Mouse (Mus musculus) midbrain, embryonic 13.5 days (tissue): ENCODE results near the gene Gdf9. TPM values are rescaled to one million over a fixed set of nuclear protein-coding genes. Genes with fewer than 3 reads are reported as not detected.

Source experiments
- ATAC-seq: fragments of 200-750 bp; cut with Nextera tagmentation; 2 replicates; pipeline ENCODE4 v1.8.0; 2017; ENCODE audit warnings: mild to moderate bottlenecking, moderate TSS enrichment, moderate library complexity
- H3K27ac ChIP-seq: fragments of 300-500 bp; sonication (generic); 2 replicates; pipeline ENCODE4 v1.5.1; 2015; ENCODE audit warnings: inconsistent platforms, mild to moderate bottlenecking, moderate library complexity
- H3K27me3 ChIP-seq: fragments of 300-500 bp; sonication (generic); 2 replicates; pipeline ENCODE4 v1.6.1; 2015; ENCODE audit warnings: mild to moderate bottlenecking, inconsistent platforms
- H3K36me3 ChIP-seq: fragments of 300-500 bp; sonication (generic); 2 replicates; pipeline ENCODE4 v1.6.1; 2015; ENCODE audit warnings: mild to moderate bottlenecking, inconsistent platforms
- H3K4me1 ChIP-seq: fragments of 300-500 bp; sonication (generic); replicated peaks from 2 replicates; pipeline ENCODE4 v1.6.1; 2015; ENCODE audit warnings: inconsistent platforms
- H3K4me2 ChIP-seq: fragments of 300-500 bp; sonication (generic); replicated peaks from 2 replicates; pipeline ENCODE4 v1.6.1; 2015; ENCODE audit warnings: moderate library complexity, mild to moderate bottlenecking, inconsistent platforms
- H3K4me3 ChIP-seq: fragments of 300-500 bp; sonication (generic); replicated peaks from 2 replicates; pipeline ENCODE4 v1.5.1; 2015; ENCODE audit warnings: mild to moderate bottlenecking, inconsistent platforms
- H3K9ac ChIP-seq: fragments of 300-500 bp; sonication (generic); replicated peaks from 2 replicates; pipeline ENCODE4 v1.6.1; 2015; ENCODE audit warnings: mild to moderate bottlenecking, inconsistent platforms
- H3K9me3 ChIP-seq: fragments of 300-500 bp; sonication (generic); 2 replicates; pipeline ENCODE4 v1.6.1; 2016; ENCODE audit warnings: mild to moderate bottlenecking, inconsistent platforms
- WGBS: fragments of 180-500 bp; shearing (Covaris S2); methylation state at CpG from one replicate; pipeline ENCODE4 v1.1.7; 2015; 5-methylcytosine and 5-hydroxymethylcytosine counted together
- polyA plus RNA-seq: library from polyadenylated mRNA; unstranded; fragments of >200 nt; fragmentation: Nextera tagmentation; extraction: Ambion mirVana; gene quantifications from 2 replicates; pipeline ENCODE4 v1.2.1, GENCODE M21; 2015

Gdf9 gene
- polyA plus RNA-seq, 1 experiment from 2014 or later, result 3.3 TPM

- Histone ChIP-seq H3K4me3 (no peak overlapping the region), H3K27me3 (no peaks in the 10 kb centered on the region), H3K9ac (no peak overlapping the region), H3K4me2 (no peak overlapping the region), H3K4me1 (no peaks in the 10 kb centered on the region), H3K9me3 (no peaks in the 10 kb centered on the region), H3K27ac (no peak overlapping the region), H3K36me3 (no peaks in the 10 kb centered on the region)
- ATAC-seq, result no peak
- WGBS, result 79% methylated on average over 1 of the region's 1 CpGs
Measured at GRCm38 (mm10) chr11:53448529-53448928, 17.7 kb downstream of the Gdf9 start.

- H3K9me3 ChIP-seq, result no peaks in the 10 kb centered on the region
- H3K4me3 ChIP-seq, result no peak overlapping the region
- 68% methylated on average over 15 of the region's 15 CpGs for WGBS
- ATAC-seq, result no peak
- no peak overlapping the region for H3K27ac ChIP-seq
- no peaks in the 10 kb centered on the region for H3K4me1 ChIP-seq
- H3K27me3 ChIP-seq, result peaks cover 4% of the 10 kb centered on the region
- no peak overlapping the region for H3K9ac ChIP-seq
- H3K36me3 ChIP-seq, result no peaks in the 10 kb centered on the region
- no peak overlapping the region for H3K4me2 ChIP-seq
Measured at GRCm38 (mm10) chr11:53450070-53450705, 19.4 kb downstream of the Gdf9 start.

GRCm38 (mm10) chr11:53451361-53451760, 20.5 kb downstream of the Gdf9 start:
- no peak overlapping the region for H3K27ac ChIP-seq
- peaks cover 14% of the 10 kb centered on the region for H3K27me3 ChIP-seq
- no peak overlapping the region for H3K9ac ChIP-seq
- H3K4me3 ChIP-seq, result no peak overlapping the region
- H3K4me1 ChIP-seq, result no peaks in the 10 kb centered on the region
- ATAC-seq, result no peak
- WGBS, result 79% methylated on average over 2 of the region's 2 CpGs
- H3K9me3 ChIP-seq, result no peaks in the 10 kb centered on the region
- no peaks in the 10 kb centered on the region for H3K36me3 ChIP-seq
- no peak overlapping the region for H3K4me2 ChIP-seq

- Histone ChIP-seq H3K4me2 (no peak overlapping the region), H3K9ac (no peak overlapping the region), H3K27me3 (peaks cover 24% of the 10 kb centered on the region), H3K4me3 (no peak overlapping the region), H3K36me3 (no peaks in the 10 kb centered on the region), H3K9me3 (no peaks in the 10 kb centered on the region), H3K27ac (no peak overlapping the region), H3K4me1 (peaks cover 10% of the 10 kb centered on the region)
- ATAC-seq, result no peak
- 95% methylated on average over 9 of the region's 9 CpGs for WGBS
Measured at GRCm38 (mm10) chr11:53452396-53452795, 21.6 kb downstream of the Gdf9 start.

DNA sequence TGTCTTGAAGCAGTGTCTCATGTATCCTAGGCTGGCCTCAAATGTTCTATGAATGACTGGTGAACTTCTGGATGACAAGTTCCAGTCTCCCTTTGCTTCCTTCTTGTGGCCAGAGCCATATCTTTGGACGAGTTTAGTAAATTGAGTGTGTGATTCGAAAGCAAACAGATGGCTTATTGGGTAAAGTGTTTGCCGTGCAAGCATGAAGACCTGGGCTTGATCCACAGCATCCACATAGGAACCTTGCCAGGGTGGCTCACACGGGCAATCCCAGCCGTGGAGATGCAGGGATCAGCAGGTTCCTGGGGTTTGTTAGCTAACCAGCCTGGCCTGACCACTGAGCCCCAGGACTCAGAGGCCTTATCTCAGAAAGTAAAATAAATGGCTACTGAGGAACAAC, 22.2 kb downstream of the Gdf9 start:
- H3K9ac ChIP-seq, result no peak overlapping the region
- no peaks in the 10 kb centered on the region for H3K9me3 ChIP-seq
- H3K27ac ChIP-seq, result no peak overlapping the region
- no peaks in the 10 kb centered on the region for H3K36me3 ChIP-seq
- H3K4me2 ChIP-seq, result no peak overlapping the region
- H3K27me3 ChIP-seq, result peaks cover 31% of the 10 kb centered on the region
- WGBS, result 88% methylated on average over 5 of the region's 5 CpGs
- H3K4me1 ChIP-seq, result peaks cover 11% of the 10 kb centered on the region
- no peak for ATAC-seq
- H3K4me3 ChIP-seq, result no peak overlapping the region

DNA sequence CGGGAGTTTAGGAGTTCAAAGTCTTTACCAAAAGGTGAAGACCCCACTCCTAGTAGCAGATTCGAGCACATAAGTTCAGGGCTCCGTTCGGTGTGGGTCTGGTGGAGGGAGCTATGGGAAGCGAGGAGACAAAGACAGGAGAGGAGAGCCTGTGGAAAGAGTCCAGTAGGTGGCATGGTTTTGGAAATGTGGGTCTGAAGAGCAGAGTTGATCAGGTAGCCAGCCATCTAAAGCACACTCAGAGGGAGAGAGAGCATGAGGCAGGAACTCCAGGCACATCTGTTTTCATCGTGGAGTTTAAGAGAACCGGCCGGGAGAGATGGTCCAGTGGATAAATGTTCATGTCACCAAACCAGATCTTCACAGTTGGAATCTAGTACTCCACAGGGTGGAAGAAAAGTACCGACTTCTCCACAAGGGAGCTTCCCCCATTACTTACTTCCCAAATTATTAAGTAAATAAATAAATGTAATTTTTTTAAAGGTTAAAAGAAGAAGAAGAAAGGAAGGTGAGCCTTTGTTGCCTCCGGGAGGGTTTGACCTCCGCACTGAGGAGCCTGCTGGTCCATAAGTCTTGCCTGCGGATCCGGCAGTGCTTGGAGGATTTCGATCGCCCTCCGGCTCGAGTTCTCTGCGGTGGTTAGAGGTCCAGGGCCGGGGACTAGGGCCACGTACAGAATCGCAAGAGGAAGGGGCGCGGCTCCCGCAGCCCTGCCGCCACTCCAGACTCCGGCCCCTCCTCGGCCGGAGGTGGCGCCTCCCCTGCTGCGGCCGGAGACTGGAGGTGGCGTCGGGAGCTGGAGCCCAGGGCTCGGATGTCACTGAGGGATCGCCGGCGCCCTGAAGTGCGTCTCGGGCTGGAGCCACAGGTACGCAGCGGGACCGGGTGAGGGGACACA, 25.9 kb downstream of the Gdf9 start, which contains the start of the genes Gm10447 and Shroom1:
Gene Gm10447, minus strand, starts transcription at position 637 of the 898 bp plus-strand sequence.
Gene Shroom1, plus strand, starts transcription at position 732 of the 898 bp plus-strand sequence.
- Histone ChIP-seq H3K4me1 (peaks cover 11% of the 10 kb centered on the region), H3K27ac (no peak within 1 kb of the TSS), H3K36me3 (no peaks in the 10 kb centered on the region), H3K27me3 (peaks cover 65% of the 10 kb centered on the region), H3K4me3 (peak within 1 kb of the TSS; percentile 46), H3K9me3 (no peaks in the 10 kb centered on the region), H3K4me2 (peak within 1 kb of the TSS; percentile 80), H3K9ac (peak within 1 kb of the TSS; percentile 63)
- WGBS, result 6% methylated on average over 42 of the region's 42 CpGs
- peak; percentile 71; the same call in 1 of the 2 replicates for ATAC-seq

DNA sequence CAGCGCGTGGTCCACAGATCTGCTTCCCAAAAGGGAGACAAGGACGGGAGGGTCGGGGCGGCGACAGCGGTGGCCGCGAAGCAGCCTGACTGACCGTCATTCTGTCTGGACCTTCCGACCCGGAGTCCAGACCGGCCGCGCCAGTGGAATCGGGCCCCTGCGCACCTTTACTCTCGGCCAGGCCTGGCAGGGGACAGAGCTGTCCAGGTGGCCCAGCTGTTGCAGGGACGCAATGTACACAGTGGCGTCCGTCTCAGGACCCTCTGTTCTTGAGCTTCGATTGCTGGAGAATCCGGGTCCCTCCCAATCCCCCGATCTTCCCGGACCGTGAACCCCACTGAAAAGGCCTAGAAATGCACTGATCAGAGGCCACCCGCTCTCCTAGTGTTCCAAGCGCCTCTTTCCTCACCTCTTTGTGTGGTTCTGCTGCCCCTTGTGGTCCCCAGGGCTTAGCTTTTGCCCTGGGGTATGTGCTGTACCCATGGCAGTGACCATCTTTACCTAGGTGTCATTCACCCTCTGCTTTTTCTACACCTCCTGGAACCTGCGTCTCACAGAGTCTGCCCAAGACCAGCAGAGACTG, 26.6 kb downstream of the Gdf9 start:
- ATAC-seq, result peak; percentile 72; the same call in 1 of the 2 replicates
- H3K36me3 ChIP-seq, result no peaks in the 10 kb centered on the region
- 3% methylated on average over 29 of the region's 29 CpGs for WGBS
- peaks cover 72% of the 10 kb centered on the region for H3K27me3 ChIP-seq
- no peaks in the 10 kb centered on the region for H3K9me3 ChIP-seq
- H3K4me1 ChIP-seq, result peaks cover 11% of the 10 kb centered on the region
- H3K4me2 ChIP-seq, result peak overlapping the region; percentile 80
- H3K4me3 ChIP-seq, result peak overlapping the region; percentile 46
- H3K9ac ChIP-seq, result peak overlapping the region; percentile 63
- no peak overlapping the region for H3K27ac ChIP-seq

DNA sequence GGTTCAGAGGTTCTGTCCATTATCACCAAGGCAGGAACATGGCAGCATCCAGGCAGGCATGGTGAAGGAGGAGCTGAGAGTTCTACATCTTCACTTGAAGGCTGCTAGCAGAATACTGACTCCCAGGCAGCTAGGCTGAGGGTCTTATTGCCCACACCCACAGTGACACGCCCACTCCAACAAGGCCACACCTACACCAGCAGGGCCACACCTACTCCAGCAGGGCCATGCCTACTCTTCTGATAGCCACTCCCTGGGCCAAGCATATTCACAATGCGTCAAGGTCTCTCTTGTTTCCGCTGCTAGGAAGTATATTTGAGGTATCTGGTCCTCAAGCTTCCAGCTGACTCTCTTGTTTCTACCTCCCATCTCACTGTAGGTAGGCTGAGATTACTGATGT, 28.2 kb downstream of the Gdf9 start:
- Histone ChIP-seq H3K9me3 (no peaks in the 10 kb centered on the region), H3K27ac (no peak overlapping the region), H3K27me3 (peaks cover 88% of the 10 kb centered on the region), H3K9ac (no peak overlapping the region), H3K4me1 (peaks cover 21% of the 10 kb centered on the region), H3K36me3 (no peaks in the 10 kb centered on the region), H3K4me3 (no peak overlapping the region), H3K4me2 (no peak overlapping the region)
- WGBS, result 64% methylated on average over 3 of the region's 3 CpGs
- ATAC-seq, result no peak

GRCm38 (mm10) chr11:53460192-53460591, 29.4 kb downstream of the Gdf9 start:
- Histone ChIP-seq H3K4me1 (peaks cover 23% of the 10 kb centered on the region), H3K4me3 (no peak overlapping the region), H3K36me3 (no peaks in the 10 kb centered on the region), H3K27ac (no peak overlapping the region), H3K4me2 (no peak overlapping the region), H3K9me3 (no peaks in the 10 kb centered on the region), H3K27me3 (peaks cover 96% of the 10 kb centered on the region), H3K9ac (no peak overlapping the region)
- no peak for ATAC-seq
- WGBS, result 84% methylated on average over 3 of the region's 3 CpGs

DNA sequence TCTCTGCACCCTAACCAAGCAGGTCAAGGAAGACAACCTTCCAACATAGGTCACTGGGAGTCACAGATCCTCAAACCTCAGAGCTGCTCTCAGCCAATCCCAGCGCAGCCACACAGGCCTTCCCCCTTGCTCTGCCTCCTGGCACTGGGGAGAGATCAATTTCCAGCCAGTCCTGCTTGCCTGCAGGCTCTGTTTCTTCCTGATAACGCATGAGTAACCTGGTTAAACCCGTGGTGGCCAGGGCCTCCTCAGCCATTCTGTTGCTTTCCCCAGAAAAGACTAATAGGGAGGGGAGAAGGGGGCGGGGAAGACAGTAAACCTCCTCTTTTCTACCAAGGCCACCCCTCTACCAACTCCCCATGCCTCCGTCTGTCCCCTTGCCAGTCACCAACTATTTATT, 30.9 kb downstream of the Gdf9 start:
- Histone ChIP-seq H3K4me1 (peaks cover 25% of the 10 kb centered on the region), H3K9me3 (no peaks in the 10 kb centered on the region), H3K27me3 (peaks cover 97% of the 10 kb centered on the region), H3K4me3 (no peak overlapping the region), H3K27ac (no peak overlapping the region), H3K4me2 (no peak overlapping the region), H3K36me3 (no peaks in the 10 kb centered on the region), H3K9ac (no peak overlapping the region)
- WGBS, result 19% methylated on average over 5 of the region's 5 CpGs
- ATAC-seq, result no peak

DNA sequence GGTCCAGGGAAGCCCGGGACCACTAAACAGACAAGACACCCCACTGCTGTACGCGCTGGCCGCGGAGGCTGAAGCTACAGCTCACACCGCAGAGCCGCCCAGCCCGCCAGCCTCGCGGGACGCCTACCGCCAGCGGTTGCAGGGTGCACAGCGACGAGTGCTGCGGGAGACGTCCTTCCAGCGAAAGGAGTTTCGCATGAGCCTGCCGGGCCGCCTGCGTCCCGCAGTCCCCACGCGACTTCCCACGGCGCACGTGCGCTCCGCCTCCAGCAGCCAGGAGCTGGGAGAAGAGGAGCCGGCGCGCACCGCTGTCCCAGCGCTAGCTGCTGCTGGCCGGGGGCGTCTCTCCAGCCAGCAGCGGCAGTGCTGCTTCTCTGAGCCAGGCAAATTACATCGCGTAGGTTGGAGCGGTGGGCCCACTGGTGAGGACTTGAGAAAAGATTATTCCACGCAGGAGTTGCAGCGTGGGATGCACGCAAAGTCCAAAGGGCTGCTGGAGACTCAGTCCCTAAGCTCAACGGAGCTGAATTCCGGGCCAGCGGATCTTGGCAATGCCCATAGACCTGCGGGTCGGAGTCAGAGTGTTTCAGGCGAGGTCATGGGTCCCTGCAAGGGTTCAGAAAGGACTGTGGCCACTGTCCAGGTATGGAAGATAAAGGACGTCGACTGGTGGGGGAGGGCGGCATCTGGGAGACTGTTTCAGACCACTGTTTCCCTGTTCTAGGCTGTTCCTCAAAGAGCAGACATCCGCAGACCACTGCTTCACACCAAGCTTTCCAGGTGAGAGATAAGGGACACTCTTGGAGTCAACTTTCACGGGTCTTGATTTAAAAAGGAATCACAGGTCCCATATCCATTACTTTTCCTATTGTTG, 33.0 kb downstream of the Gdf9 start:
- peak overlapping the region; percentile 56 for H3K9ac ChIP-seq
- no peak overlapping the region for H3K27ac ChIP-seq
- 6% methylated on average over 55 of the region's 55 CpGs for WGBS
- peaks cover 96% of the 10 kb centered on the region for H3K27me3 ChIP-seq
- peaks cover 20% of the 10 kb centered on the region for H3K4me1 ChIP-seq
- no peaks in the 10 kb centered on the region for H3K36me3 ChIP-seq
- ATAC-seq, result peak; percentile 27; the same call in 1 of the 2 replicates
- H3K4me2 ChIP-seq, result peak overlapping the region; percentile 72
- no peaks in the 10 kb centered on the region for H3K9me3 ChIP-seq
- peak overlapping the region; percentile 42 for H3K4me3 ChIP-seq
